Mouse (Mus musculus) liver, embryonic 16.5 days (tissue): ENCODE measurements around the gene Mad1l1. TPM values are rescaled to one million over a fixed set of nuclear protein-coding genes. Genes with fewer than 3 reads are reported as not detected.
A peak's percentile ranks its signal among the peaks of the same experiment; 100 is the strongest.

Source experiments
- ATAC-seq: fragments of 200-750 bp; cut with Nextera tagmentation; 2 replicates; pipeline ENCODE4 v1.8.0; 2017; ENCODE audit warnings: low read depth, mild to moderate bottlenecking, moderate number of reproducible peaks, moderate library complexity
- H3K27ac ChIP-seq: fragments of 300-500 bp; sonication (generic); 2 replicates; pipeline ENCODE4 v1.5.1; 2014; ENCODE audit warnings: mild to moderate bottlenecking, low read length
- H3K27me3 ChIP-seq: fragments of 300-500 bp; sonication (generic); 2 replicates; pipeline ENCODE4 v1.6.1; 2014; ENCODE audit warnings: low read depth, low read length, mixed read lengths; ENCODE audit not compliant: control insufficient read depth, insufficient read depth
- H3K36me3 ChIP-seq: fragments of 300-500 bp; sonication (generic); 2 replicates; pipeline ENCODE4 v1.6.1; 2014; ENCODE audit warnings: mild to moderate bottlenecking; ENCODE audit not compliant: control insufficient read depth, insufficient read depth
- H3K4me1 ChIP-seq: fragments of 300-500 bp; sonication (generic); 2 replicates; pipeline ENCODE4 v1.6.1; 2014; ENCODE audit warnings: low read depth, low read length, mixed read lengths; ENCODE audit not compliant: control insufficient read depth
- H3K4me2 ChIP-seq: fragments of 300-500 bp; sonication (generic); 2 replicates; pipeline ENCODE4 v1.6.1; 2014; ENCODE audit warnings: low read depth, low read length, mixed read lengths
- H3K4me3 ChIP-seq: fragments of 300-500 bp; sonication (generic); 2 replicates; pipeline ENCODE4 v1.5.1; 2014; ENCODE audit warnings: low read depth, mild to moderate bottlenecking, low read length
- H3K9ac ChIP-seq: fragments of 300-500 bp; sonication (generic); 2 replicates; pipeline ENCODE4 v1.6.1; 2014; ENCODE audit warnings: low read depth, low read length
- H3K9me3 ChIP-seq: fragments of 300-500 bp; sonication (generic); replicated peaks from 2 replicates; pipeline ENCODE4 v1.6.1; 2016; ENCODE audit warnings: low read length; ENCODE audit not compliant: control insufficient read depth
- WGBS: fragments of 180-500 bp; shearing (Covaris S2); extraction: QIAGEN DNeasy Blood & Tissue Kit; methylation state at CpG from one replicate; pipeline ENCODE4 v1.1.7; 2014; ENCODE audit not compliant: insufficient replicate concordance; 5-methylcytosine and 5-hydroxymethylcytosine counted together
- polyA plus RNA-seq: library from polyadenylated mRNA; unstranded; fragments of >200 nt; fragmentation: Nextera tagmentation; extraction: Ambion mirVana; gene quantifications from 2 replicates; pipeline ENCODE4 v1.2.1, GENCODE M21; 2015

Gene Mad1l1
- polyA plus RNA-seq, 1 experiment from 2014 or later = 19.3 TPM

DNA sequence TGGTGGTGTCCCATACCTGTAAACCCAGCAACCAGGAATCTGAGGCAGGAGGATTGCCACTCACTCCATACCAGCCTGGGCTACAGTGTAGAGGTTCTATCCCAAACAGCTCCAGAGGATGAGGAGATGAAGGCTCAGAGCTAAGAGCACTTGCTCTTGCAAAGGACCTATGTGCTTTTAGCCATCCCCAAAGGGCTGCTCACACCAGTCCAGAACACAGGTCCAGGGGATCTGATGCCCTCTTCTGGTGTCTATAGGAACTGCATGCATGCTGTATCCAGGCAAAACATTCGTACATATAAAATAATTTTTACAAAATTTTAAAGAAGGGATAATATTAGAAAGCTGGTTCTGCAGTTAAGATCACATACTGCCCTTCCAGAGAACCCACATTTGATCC, 15.3 kb upstream of the Mad1l1 start:
- H3K4me2 ChIP-seq = no peak overlapping the region
- WGBS = 50% methylated on average over 1 of the region's 1 CpGs
- no peak overlapping the region for H3K27ac ChIP-seq
- H3K27me3 ChIP-seq = no peaks in the 10 kb centered on the region
- ATAC-seq = no peak
- H3K9me3 ChIP-seq = 0 out of 2 replicates have a peak, but pooled peaks cover 2% of the 10 kb centered on the region
- no peak overlapping the region for H3K4me3 ChIP-seq
- H3K36me3 ChIP-seq = peaks cover 15% of the 10 kb centered on the region
- H3K9ac ChIP-seq = no peak overlapping the region
- peaks cover 10% of the 10 kb centered on the region for H3K4me1 ChIP-seq

DNA sequence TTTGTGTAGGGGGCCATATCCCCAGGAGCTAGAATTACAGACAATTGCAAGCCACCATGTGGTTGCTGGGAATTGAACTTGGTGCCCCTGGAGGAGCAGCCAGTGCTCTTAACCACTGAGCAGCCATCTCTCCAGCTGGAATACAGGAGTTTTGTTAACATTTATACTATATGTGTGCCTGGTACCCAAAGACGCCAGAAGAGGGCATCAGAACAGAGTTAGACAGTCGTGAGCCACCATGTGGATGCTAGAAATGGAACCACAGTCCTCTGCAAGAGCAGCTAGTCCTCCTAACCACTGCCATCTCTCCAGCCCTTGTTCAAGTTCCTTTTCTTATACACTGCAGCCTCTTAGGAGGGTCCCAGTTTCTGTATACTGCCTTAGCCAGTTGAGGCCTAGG, 12.3 kb upstream of the Mad1l1 start:
- no peak overlapping the region for H3K4me2 ChIP-seq
- no peak for ATAC-seq
- 0 out of 2 replicates have a peak, but pooled peaks cover under 1% of the 10 kb centered on the region for H3K9me3 ChIP-seq
- no peak overlapping the region for H3K27ac ChIP-seq
- H3K4me3 ChIP-seq = no peak overlapping the region
- 19% methylated on average over 2 of the region's 2 CpGs for WGBS
- no peaks in the 10 kb centered on the region for H3K27me3 ChIP-seq
- H3K9ac ChIP-seq = no peak overlapping the region
- peaks cover 7% of the 10 kb centered on the region for H3K36me3 ChIP-seq
- H3K4me1 ChIP-seq = peaks cover 19% of the 10 kb centered on the region

DNA sequence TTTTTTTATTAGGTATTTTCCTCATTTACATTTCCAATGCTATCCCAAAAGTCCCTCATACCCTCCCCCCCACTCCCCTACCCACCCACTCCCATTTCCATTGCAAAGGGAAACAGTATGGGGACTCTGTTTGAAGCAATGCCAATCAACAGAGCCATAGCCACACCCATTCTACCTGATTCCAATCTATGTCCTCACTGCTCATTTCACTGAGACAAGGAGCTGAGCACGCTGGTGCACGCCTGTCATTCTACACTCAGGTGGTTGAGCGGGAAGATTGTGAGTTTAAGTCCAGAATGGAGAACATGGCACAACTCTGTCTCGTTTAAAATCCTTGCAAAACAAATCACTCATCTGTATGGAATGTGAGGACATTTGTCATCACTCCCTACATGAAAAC, 11.2 kb upstream of the Mad1l1 start:
- Histone ChIP-seq H3K4me2 (peak overlapping the region; percentile 97), H3K9ac (no peak overlapping the region; the same call in 1 of the 2 replicates), H3K27me3 (no peaks in the 10 kb centered on the region), H3K36me3 (no peaks in the 10 kb centered on the region; the same call in 1 of the 2 replicates), H3K27ac (peak overlapping the region; percentile 91; the same call in 1 of the 2 replicates), H3K4me3 (peak overlapping the region; percentile 70), H3K9me3 (no peaks in the 10 kb centered on the region), H3K4me1 (peaks cover 19% of the 10 kb centered on the region)
- ATAC-seq = peak; percentile 41; the same call in 1 of the 2 replicates
- 30% methylated on average over 4 of the region's 4 CpGs for WGBS

DNA sequence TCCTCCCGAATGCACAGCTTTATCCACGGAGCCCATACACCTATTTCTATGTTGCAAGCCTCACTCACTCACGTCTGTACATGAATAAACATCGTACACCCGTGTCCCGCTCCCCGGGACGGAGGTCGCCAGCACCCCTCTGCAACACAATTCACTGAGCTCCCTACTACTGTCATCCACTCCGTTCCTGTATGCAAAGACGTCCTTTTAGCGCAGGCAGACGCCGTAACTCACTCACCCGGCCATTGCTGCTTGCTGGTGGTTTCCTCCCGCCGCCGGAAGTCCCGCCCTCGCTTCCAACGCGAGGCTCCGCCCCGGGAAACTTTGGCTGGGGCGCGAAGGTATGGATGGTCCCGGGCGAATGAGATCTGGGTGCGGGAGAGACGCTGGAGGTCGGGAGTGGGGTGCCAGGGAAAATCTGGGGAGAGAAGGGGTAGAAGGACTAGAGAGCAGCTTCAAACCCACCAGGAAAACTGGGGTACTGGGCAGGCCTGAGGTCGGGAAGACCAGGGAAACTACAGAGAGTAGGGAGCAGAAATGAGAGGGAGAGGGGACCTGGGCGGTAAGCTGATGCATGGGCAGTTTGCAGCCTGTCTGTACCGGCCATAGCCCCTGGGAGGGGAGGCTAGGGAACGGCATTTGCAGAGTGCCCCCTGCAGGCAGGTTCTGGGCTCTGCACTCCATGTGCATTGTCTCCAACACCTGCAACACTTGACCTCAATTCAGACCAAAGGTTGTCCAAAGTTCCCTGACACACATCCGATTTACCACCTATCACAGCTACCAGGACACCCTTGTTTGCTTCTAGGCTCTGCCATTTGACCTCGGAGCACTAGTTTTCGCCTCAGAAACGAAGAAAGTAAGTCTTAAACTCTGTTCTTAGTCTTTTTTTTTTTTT, 10.5 kb upstream of the Mad1l1 start, which contains the start of gene Mrm2:
Gene Mrm2, minus strand, starts transcription at position 284 of the 898 bp plus-strand sequence.
- WGBS = under 1% methylated on average over 39 of the region's 39 CpGs
- H3K27me3 ChIP-seq = no peaks in the 10 kb centered on the region
- peaks cover 19% of the 10 kb centered on the region for H3K4me1 ChIP-seq
- peak; percentile 83 for ATAC-seq
- peak within 1 kb of the TSS; percentile 97 for H3K4me2 ChIP-seq
- H3K36me3 ChIP-seq = no peaks in the 10 kb centered on the region; the same call in 1 of the 2 replicates
- peak within 1 kb of the TSS; percentile 83 for H3K9ac ChIP-seq
- H3K9me3 ChIP-seq = no peaks in the 10 kb centered on the region
- peak within 1 kb of the TSS; percentile 91 for H3K27ac ChIP-seq
- peak within 1 kb of the TSS; percentile 70 for H3K4me3 ChIP-seq

DNA sequence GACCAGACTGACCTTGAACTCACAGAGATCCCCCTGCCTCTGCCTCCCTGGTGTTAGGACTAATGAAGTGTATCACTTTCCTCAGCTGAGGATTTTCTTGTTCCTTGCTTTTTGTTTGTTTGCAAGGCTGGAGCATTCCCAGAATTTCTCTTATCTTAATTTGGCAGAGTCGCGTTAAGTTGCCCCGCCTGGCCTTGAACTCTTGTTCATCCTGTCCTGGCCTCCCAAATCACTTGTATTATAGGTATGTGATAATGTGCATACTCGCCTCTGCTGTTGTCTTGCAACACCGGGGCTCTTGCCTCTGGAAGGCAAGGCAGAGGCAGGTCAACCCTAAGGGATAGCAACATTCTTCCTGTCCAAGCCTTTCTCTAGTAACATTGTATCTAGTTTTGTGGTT, 2.7 kb upstream of the Mad1l1 start:
- H3K4me1 ChIP-seq = peaks cover 26% of the 10 kb centered on the region
- no peak overlapping the region for H3K4me3 ChIP-seq
- H3K27me3 ChIP-seq = no peaks in the 10 kb centered on the region
- no peak overlapping the region for H3K9ac ChIP-seq
- WGBS = 48% methylated on average over 5 of the region's 5 CpGs
- no peak for ATAC-seq
- peak overlapping the region; percentile 22; the same call in 1 of the 2 replicates for H3K4me2 ChIP-seq
- no peaks in the 10 kb centered on the region; the same call in 1 of the 2 replicates for H3K36me3 ChIP-seq
- no peaks in the 10 kb centered on the region for H3K9me3 ChIP-seq
- no peak overlapping the region for H3K27ac ChIP-seq

DNA sequence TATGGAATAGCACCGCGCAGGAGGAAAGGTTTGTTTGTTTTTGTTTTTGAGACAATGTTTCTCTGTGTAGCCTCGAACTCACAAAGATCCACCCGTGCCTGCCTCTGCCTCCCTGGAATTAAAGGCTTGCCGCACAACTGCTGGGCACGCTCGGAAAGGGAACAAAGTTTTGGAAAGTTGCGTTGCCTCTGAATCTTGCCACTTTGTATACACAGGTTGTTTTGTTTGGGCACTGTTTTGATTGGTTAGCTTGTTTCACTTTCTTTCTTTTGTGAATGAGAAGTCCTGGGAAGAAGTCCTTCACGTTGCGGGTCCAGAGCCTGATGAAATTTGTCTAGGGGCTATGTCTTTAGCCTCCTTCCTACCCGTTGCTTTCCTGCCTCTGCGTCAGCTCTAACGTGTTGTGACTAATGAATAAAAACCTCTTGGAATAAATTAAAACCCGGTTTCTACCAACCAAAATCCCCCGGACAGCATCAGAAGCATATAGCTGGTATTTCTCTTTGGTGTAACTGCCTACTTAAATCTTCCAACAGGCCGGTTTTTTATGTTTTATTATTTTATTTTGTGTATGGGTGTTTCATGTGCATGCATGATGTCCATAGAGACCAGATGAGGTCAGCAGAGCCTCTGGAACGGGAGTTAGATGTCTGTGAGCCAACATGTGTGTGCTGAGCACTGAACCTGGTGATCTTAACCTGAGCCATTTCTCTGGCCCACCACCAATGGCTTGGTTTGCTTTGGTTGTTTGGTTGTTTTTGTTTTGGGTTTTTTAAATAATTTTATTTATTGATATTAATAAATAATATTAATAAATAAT, 614 bp upstream of the Mad1l1 start:
- Histone ChIP-seq H3K9ac (peak overlapping the region; percentile 99), H3K27me3 (no peaks in the 10 kb centered on the region), H3K9me3 (no peaks in the 10 kb centered on the region), H3K4me2 (peak overlapping the region; percentile 85), H3K4me1 (peaks cover 28% of the 10 kb centered on the region), H3K4me3 (peak overlapping the region; percentile 96), H3K36me3 (no peaks in the 10 kb centered on the region), H3K27ac (peak overlapping the region; percentile 94)
- WGBS = under 1% methylated on average over 17 of the region's 17 CpGs
- peak; percentile 14 for ATAC-seq

DNA sequence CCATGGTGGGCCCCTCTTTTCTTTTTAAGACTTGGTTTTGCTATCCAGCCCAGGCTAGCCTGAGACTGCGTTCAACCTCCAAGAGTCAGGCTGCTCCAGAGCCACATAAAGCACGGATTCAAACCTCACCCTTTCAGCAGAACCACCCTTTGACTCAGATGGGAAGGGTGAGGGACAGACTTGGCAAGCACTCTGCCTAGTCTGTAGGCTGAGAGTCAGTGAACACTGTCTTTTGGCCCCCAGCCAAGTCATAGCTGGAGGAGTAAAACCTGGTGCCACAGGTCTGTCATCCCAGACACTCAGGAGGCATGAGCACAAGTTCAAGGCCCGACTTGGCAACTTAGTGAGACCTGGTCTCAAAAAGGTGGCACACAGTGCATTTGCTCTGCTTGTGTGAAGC, 4.6 kb downstream of the Mad1l1 start:
- Histone ChIP-seq H3K4me2 (no peak overlapping the region), H3K4me3 (no peak overlapping the region), H3K9ac (no peak overlapping the region), H3K9me3 (no peaks in the 10 kb centered on the region), H3K4me1 (peaks cover 15% of the 10 kb centered on the region), H3K36me3 (peaks cover 9% of the 10 kb centered on the region), H3K27me3 (no peaks in the 10 kb centered on the region), H3K27ac (no peak overlapping the region)
- no peak for ATAC-seq
- 83% methylated on average over 3 of the region's 3 CpGs for WGBS

DNA sequence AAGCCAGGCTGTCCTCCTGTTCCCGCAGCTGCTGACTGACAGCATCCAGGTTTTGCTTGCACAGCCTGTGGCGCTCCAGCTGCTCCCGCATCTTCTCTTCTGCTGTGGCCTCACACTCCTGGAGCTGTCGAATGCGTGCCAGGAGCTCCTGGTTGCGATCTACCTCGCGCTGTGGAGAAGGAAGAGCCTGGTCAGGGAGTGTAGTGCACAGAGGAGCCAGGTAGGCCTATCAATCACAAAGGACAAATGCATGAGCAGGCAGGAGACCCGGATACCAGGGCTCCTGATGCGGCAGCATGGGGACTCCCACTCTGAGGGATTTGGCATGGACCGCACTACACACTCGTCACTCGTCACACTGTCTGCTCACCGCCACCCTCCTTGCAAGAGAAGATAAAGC, 13.8 kb downstream of the Mad1l1 start:
- 88% methylated on average over 14 of the region's 14 CpGs for WGBS

More for the DNA sequence above, 13.8 kb downstream of the Mad1l1 start:
- no peaks in the 10 kb centered on the region for H3K4me1 ChIP-seq
- no peak overlapping the region for H3K4me2 ChIP-seq
- peaks cover 27% of the 10 kb centered on the region; the same call in 1 of the 2 replicates for H3K36me3 ChIP-seq
- no peak overlapping the region for H3K9ac ChIP-seq
- no peaks in the 10 kb centered on the region for H3K9me3 ChIP-seq
- no peaks in the 10 kb centered on the region for H3K27me3 ChIP-seq
- H3K4me3 ChIP-seq = no peak overlapping the region
- no peak overlapping the region for H3K27ac ChIP-seq
- ATAC-seq = no peak
